Mouse (Mus musculus) urinary bladder, postnatal 14 days (tissue): Measurements from ENCODE around the gene Bicdl1.

Source experiments
- DNase-seq: peaks from one replicate; pipeline ENCODE4 v3.0.0; 2021; ENCODE audit warnings: low spot score

The Bicdl1 gene

GRCm38 (mm10) chr5:115726019-115726418 is 5.4 kb downstream of the Bicdl1 start:
- no peak for DNase-seq

- no peak for DNase-seq
Measured at GRCm38 (mm10) chr5:115724422-115724821, 7.0 kb downstream of the Bicdl1 start.

DNA sequence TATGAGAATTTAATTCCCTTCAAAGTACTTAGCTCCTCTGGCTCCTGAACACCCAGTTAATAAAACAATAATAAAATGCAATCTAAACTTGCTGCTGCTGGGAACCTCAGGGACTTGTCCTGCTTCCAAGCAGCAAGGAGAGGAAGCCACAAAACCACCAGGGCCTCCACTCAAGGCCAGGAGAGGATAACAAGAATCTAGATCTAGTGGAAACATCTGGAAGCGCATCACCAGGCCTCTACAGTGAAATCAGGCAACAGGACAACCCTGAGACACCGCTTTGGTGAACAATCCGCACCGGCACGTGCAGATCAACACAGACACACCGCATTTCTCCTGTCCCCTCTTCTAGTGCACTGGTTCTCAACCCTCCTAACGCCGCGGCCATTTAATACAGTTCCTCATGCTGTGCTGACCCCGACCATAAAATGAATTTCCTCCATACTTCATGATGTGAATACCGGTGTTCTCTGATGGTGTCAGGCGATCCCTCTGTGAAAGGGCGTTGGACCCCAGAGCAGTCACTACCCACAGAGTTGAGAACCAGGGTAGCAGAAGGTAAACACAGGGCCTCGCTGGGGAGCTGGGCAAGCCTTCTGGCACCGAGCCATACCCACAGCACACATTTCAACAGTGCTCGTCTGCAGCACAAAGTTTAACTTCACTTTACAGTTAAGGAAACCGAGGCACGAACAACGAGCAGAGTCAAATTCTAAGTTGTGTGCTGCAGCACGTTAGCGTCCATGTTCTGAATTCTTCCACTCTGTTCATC is 9.0 kb downstream of the Bicdl1 start:
- no peak for DNase-seq

GRCm38 (mm10) chr5:115720761-115721160 is 10.7 kb downstream of the Bicdl1 start:
- DNase-seq: no peak

DNA sequence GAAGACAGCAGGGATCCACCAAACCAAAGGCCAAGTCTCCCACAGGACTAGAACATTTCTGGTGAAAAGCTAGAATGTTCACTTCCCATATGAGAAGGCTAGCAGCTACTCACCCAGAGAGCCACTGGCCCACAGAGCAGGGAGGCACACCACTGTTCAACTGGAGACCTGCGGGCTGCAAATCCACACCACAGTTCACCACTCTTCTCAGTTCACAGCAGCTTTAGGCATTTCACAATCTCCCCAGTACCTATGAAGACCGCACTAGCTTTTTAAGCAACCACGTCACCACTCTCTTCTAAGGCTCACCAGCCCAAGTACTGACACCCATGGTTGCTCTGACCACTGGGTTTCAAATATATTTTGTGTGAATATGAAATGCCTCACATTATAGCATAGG is 13.7 kb downstream of the Bicdl1 start:
- DNase-seq: no peak

GRCm38 (mm10) chr5:115717106-115717505 is 14.3 kb downstream of the Bicdl1 start:
- no peak for DNase-seq

- no peak for DNase-seq
Measured at GRCm38 (mm10) chr5:115716426-115716825, 15.0 kb downstream of the Bicdl1 start.

- no peak for DNase-seq
Measured at GRCm38 (mm10) chr5:115714761-115715160, 16.7 kb downstream of the Bicdl1 start.

DNA sequence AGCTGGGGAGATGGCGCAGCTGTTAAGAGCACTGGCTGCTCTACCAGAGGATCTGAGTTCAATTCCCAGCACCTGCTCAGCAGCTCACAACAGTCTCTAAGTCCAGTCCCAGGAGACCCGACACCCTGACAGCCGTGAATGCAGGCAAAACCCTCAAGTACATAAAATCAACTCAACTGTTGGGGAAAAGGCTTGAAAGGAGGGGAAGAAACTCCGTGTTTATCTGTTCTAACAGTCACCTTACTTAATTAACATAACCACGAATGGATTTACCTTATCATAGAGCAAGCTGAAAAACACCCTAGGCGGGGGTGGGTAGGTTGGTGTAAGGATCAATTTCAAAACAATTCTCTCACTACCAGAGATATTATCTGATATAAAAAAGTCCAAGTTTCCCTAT is 18.9 kb downstream of the Bicdl1 start:
- DNase-seq: no peak

- DNase-seq: no peak
Measured at GRCm38 (mm10) chr5:115711636-115712419, 19.6 kb downstream of the Bicdl1 start.

DNA sequence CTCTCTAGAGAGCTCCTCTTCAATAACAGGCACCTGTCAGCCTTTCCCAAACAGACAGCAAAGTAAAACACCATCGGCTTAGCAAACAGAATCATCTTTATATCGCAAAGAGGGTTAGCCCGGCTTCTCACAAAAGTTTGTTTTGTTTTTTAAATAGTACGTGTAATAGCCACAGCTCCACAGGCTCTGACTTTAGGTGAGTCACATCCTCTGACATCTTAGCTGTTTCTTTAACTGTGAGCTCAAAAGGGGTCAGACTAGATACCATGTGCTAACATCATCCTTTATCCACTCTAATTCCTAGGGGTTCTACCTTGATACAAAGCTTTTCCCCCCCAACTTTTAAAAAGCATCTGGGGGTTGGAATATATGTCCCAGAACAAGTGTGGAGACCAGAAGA is 21.2 kb downstream of the Bicdl1 start:
- DNase-seq: no peak

GRCm38 (mm10) chr5:115708930-115709329 is 22.5 kb downstream of the Bicdl1 start:
- DNase-seq: no peak

DNA sequence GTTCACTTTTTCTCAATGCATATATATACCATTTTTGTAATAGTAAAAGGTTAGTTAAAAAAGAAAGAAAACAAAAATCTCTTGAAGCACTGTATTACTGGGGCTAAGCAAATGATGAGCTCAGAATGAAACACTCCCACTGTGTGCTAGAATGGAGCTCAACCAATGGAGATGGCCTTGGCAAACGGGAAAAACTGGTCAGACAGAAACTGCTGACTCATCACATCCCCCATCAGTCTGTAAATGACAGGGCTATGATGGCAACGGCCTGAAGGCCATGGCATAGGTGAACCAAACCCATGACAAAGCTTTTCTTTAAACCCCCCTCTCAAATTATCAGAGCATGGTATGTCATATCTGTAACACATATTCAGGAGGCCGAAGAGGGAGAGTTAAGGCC is 29.4 kb downstream of the Bicdl1 start:
- DNase-seq: no peak

DNA sequence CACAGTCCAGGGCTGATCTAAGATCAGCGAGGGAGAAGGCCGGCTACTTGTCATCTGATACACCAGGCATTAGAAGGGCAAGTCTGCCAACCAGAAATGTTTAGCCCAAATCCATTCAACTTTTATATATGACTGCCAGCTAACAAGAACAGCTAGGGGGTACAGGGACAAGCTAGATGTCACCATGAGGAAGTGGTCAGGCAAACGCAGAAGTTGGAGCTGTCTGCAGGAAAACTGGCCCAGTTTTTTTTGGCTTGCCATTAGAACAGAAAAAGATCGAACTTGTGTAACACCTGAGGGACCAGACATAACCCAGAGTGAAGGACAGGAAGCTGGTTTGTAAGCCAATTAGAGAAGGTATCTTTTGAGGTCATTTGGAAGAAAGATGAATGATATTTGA is 30.2 kb downstream of the Bicdl1 start:
- DNase-seq: no peak

DNA sequence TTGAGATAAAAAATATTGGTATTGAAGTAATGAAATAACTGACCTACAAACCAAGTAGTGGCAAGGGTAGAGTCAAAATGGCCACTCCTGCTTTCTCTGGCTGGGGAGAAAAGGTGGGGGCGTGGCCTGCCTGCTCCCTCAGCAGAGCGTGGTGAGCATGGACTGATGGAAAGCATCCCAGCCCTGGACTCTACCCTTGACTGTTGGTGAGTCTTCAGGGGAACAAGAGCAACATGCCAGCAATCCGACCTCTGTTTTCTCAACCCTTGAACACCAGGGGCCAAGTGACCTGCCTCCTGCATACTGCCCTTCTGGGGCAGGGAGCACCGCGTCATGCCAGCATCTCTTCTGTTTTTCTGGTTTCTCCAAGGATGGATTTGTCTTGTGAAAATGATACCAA is 34.6 kb downstream of the Bicdl1 start:
- DNase-seq: no peak

DNA sequence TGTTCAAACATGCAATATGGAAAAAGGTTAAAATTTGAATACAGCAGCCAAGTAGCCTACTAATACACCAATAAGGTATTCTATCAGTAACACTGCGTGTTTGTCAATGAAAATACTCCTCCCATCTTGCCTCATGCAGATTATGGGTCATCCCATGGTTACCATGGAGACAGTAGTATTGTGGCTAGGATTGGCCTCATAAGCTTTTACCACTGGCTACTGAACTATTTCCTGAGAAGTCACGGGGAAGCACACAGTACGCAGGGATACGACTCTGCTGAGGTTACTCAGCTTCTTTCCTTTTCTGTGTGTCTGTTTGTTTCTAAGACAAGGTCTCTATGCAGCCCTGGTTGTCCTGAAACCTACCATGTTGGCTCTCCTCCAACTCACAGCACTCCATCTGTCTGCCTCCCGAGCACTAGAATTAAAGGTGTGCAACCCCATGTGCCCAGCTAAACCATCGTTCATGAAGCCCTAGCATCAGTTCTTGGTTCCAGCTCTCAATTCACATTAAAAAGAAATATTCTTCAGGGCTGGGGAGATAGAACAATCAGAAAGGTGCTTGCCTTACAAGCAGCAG is 36.1 kb downstream of the Bicdl1 start:
- no peak for DNase-seq

DNA sequence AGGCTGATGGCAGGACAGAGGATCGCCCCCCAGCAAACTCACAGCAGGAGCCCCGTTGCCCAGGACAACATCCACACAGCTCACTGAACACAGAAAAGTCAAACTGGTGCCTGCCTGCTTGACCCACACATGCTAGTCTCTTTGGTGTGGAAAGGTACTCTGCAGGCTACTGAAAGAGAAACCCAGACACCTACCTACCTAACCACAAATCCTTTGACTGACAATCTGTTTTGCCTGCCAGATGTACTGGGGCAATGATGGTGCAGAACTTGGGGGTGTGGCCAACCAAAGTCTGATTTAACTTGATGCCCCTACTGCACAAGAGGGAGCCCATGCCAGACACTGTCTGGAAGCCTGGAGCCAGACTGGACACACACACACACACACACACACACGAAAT is 38.1 kb downstream of the Bicdl1 start:
- DNase-seq: no peak

DNA sequence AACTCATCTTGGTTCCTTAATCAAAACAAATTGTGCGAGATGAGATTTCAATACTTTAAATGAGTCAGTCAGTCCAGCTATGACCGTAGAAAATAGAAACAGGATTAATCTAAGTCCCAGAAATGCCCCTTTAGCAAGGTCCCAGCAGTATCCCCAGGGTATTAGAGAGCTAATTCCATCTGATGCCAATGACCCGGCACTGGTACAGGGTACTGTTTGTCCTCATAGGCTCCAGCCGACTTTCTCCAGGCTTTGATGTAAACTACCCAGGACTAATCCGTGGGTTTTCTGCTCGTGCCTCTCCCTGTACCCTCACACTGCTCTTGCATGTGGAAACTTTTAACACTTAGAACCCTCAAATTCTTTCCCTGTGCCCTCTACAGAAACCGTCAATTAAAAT is 44.7 kb downstream of the Bicdl1 start:
- no peak for DNase-seq

- DNase-seq: no peak
Measured at GRCm38 (mm10) chr5:115685126-115685525, 46.3 kb downstream of the Bicdl1 start.

- no peak for DNase-seq
Measured at GRCm38 (mm10) chr5:115671846-115672245, 59.6 kb downstream of the Bicdl1 start.

- no peak for DNase-seq
Measured at GRCm38 (mm10) chr5:115670406-115670805, 61.0 kb downstream of the Bicdl1 start.

- DNase-seq: no peak
Measured at GRCm38 (mm10) chr5:115669974-115670373, 61.4 kb downstream of the Bicdl1 start.

DNA sequence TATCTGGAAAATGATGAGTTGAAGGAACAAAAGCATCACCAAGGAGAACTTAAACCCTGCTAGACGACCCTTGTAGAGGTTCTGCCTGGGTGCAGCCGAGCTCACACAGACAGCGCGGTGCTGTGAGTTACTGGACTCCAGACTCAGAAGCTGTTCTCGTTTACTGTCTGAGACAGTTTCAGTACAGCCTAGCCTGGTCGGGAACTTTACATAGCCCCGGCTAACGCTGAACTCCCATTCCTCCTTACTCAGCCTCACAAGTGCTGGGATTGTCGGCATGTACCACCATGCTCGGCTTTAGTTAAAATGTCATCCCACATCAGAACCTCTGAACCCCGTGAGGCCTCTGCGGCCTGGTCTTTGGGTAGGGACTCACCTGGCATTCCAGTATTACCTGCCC is 62.4 kb downstream of the Bicdl1 start:
- no peak for DNase-seq
